Mouse (Mus musculus) limb, embryonic 14.5 days (tissue): ENCODE results near the gene Sept3. TPM values are rescaled to one million over a fixed set of nuclear protein-coding genes. Genes with fewer than 3 reads are reported as not detected.
A peak's percentile ranks its signal among the peaks of the same experiment; 100 is the strongest.

Experiments
- ATAC-seq: fragments of 200-750 bp; cut with Nextera tagmentation; 2 replicates; pipeline ENCODE4 v1.8.0; 2017; ENCODE audit warnings: low read depth, moderate number of reproducible peaks, moderate TSS enrichment; ENCODE audit not compliant: low FRiP score
- DNase-seq: peaks from one replicate; pipeline ENCODE4 v3.0.0-alpha.2; 2015; ENCODE audit warnings: low spot score
- H3K27ac ChIP-seq: fragments of 300-500 bp; sonication (generic); replicated peaks from 2 replicates; pipeline ENCODE4 v1.5.1; 2014; ENCODE audit warnings: low read depth, mild to moderate bottlenecking, low read length, moderate library complexity, mixed read lengths
- H3K27me3 ChIP-seq: fragments of 300-500 bp; sonication (generic); 2 replicates; pipeline ENCODE4 v1.6.1; 2014; ENCODE audit warnings: low read length, mixed read lengths; ENCODE audit not compliant: control insufficient read depth, insufficient read depth
- H3K36me3 ChIP-seq: fragments of 300-500 bp; sonication (generic); 2 replicates; pipeline ENCODE4 v1.6.1; 2014; ENCODE audit warnings: mild to moderate bottlenecking, low read length, moderate library complexity, mixed read lengths; ENCODE audit not compliant: control insufficient read depth, insufficient read depth
- H3K4me1 ChIP-seq: fragments of 300-500 bp; sonication (generic); 2 replicates; pipeline ENCODE4 v1.6.1; 2014; ENCODE audit warnings: antibody characterized with exemption, low read length, mixed read lengths; ENCODE audit not compliant: control insufficient read depth, insufficient read depth
- H3K4me2 ChIP-seq: fragments of 300-500 bp; sonication (generic); replicated peaks from 2 replicates; pipeline ENCODE4 v1.6.1; 2014; ENCODE audit warnings: low read depth, mild to moderate bottlenecking, low read length, moderate library complexity; ENCODE audit not compliant: severe bottlenecking
- H3K4me3 ChIP-seq: fragments of 300-500 bp; sonication (generic); replicated peaks from 2 replicates; pipeline ENCODE4 v1.5.1; 2014; ENCODE audit warnings: low read length
- H3K9ac ChIP-seq: fragments of 300-500 bp; sonication (generic); 2 replicates; pipeline ENCODE4 v1.6.1; 2014; ENCODE audit warnings: mild to moderate bottlenecking, low read depth, low read length, moderate library complexity; ENCODE audit not compliant: severe bottlenecking
- H3K9me3 ChIP-seq: fragments of 300-500 bp; sonication (generic); 2 replicates; pipeline ENCODE4 v1.6.1; 2016; ENCODE audit warnings: low read length; ENCODE audit not compliant: control insufficient read depth
- POLR2A ChIP-seq: fragments of 200-500 bp; IDR thresholded peaks from 2 replicates; pipeline ENCODE4 v1.8.0; 2012; ENCODE audit warnings: inconsistent platforms, mild to moderate bottlenecking, moderate library complexity, borderline replicate concordance; ENCODE audit not compliant: insufficient read depth, insufficient read length; ENCODE audit errors: extremely low read depth
- WGBS: fragments of 180-500 bp; shearing (Covaris S2); extraction: QIAGEN DNeasy Blood & Tissue Kit; methylation state at CpG from one replicate; pipeline ENCODE4 v1.1.7; 2014; 5-methylcytosine and 5-hydroxymethylcytosine counted together
- polyA plus RNA-seq, 2 experiments: library from polyadenylated mRNA; depleted of rRNA in 1 of 2; stranded (reverse) in 1 of 2; unstranded in 1 of 2; fragments of >200 nt; fragmentation: Nextera tagmentation in 1 of 2; extraction: Ambion mirVana in 1 of 2; gene quantifications; 2 replicates each; pipeline versions ENCODE4 v1.2.1 to v1.2.3; 2012 to 2014

Sept3 gene
- polyA plus RNA-seq, 2 experiments, result 12.0 to 23.7 TPM

DNA sequence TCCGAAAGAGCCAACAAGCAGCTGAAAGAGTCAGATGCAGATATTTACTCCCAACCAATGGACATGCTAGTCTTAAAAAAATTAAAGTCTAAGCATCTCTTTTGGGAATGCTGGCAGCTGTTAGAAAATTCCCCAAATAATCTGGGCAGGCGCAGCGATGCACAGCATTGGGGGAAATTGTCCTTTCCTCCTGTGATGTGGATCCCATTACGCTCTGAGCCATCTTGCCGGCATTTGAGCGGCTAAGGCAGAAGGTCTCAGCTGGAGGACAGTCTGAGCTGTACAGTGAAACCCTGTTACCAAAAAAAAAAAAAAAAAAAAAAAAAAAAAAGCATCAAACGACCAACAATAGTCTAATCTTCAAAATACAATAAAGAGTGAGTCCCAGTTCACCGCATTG is 47.5 kb downstream of the Sept3 start:
- no peak overlapping the region for H3K27ac ChIP-seq
- H3K36me3 ChIP-seq, result no peaks in the 10 kb centered on the region
- ATAC-seq (peak; percentile 55; the same call in 1 of the 2 replicates), DNase-seq (peak; percentile 36)
- H3K9ac ChIP-seq, result no peak overlapping the region
- 78% methylated on average over 8 of the region's 8 CpGs for WGBS
- no peaks in the 10 kb centered on the region for H3K9me3 ChIP-seq
- no peaks in the 10 kb centered on the region for H3K27me3 ChIP-seq
- no peak overlapping the region for H3K4me3 ChIP-seq
- H3K4me1 ChIP-seq, result 0 out of 2 replicates have a peak, but pooled peaks cover 3% of the 10 kb centered on the region
- no peak for TF ChIP-seq POLR2A
- H3K4me2 ChIP-seq, result no peak overlapping the region

DNA sequence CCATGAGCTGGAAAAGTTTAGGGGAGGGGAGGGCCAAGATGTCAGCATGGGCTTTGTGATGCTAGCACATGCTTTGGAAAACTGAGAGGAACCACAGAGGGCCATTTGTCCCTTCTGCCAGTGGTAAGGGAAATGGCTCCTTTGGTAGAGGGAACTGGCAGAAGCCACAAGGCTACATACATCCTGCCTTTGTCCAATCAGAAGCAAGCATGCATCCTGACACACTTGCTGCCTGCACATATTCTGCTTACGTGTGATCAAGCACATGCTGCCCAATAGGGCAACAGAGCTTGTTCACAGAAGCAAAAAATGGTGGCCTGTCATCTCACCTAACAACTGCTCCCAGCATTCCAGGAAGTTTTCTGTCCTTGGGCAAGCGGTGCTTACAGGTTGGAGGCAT is 50.7 kb downstream of the Sept3 start:
- Histone ChIP-seq H3K27ac (no peak overlapping the region), H3K9me3 (no peaks in the 10 kb centered on the region), H3K4me1 (0 out of 2 replicates have a peak, but pooled peaks cover 3% of the 10 kb centered on the region), H3K9ac (no peak overlapping the region), H3K36me3 (peaks cover 11% of the 10 kb centered on the region), H3K4me2 (no peak overlapping the region), H3K27me3 (no peaks in the 10 kb centered on the region), H3K4me3 (no peak overlapping the region)
- ATAC-seq (no peak), DNase-seq (no peak)
- WGBS, result 50% methylated on average over 2 of the region's 2 CpGs
- TF ChIP-seq POLR2A, result no peak

DNA sequence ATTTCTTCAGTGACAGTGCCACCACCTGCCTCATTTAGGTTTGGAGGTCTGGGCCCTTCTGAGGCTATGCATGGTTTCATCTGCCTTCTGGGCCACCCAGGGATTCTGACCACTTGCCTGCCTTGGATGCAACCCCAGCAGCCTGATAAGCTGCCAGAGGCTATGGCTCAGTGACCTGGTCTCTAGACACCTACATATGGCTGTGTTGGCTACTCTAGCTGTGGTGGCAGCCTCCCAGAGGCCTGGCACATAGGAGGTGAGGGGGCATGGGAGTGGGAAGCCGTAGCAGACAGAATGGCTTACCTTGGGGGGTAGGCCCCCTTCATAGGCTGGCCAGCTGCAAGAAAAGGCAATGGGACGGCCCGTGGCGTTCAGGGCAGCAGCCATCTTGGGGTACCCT is 60.5 kb downstream of the Sept3 start:
- TF ChIP-seq POLR2A, result no peak
- no peak overlapping the region for H3K4me3 ChIP-seq
- DNase-seq, result no peak
- H3K27ac ChIP-seq, result no peak overlapping the region
- peaks cover 46% of the 10 kb centered on the region for H3K36me3 ChIP-seq
- H3K4me1 ChIP-seq, result peaks cover 10% of the 10 kb centered on the region
- no peak for ATAC-seq
- H3K4me2 ChIP-seq, result no peak overlapping the region
- H3K9ac ChIP-seq, result no peak overlapping the region
- WGBS, result 97% methylated on average over 4 of the region's 4 CpGs
- no peaks in the 10 kb centered on the region for H3K9me3 ChIP-seq
- no peaks in the 10 kb centered on the region for H3K27me3 ChIP-seq

DNA sequence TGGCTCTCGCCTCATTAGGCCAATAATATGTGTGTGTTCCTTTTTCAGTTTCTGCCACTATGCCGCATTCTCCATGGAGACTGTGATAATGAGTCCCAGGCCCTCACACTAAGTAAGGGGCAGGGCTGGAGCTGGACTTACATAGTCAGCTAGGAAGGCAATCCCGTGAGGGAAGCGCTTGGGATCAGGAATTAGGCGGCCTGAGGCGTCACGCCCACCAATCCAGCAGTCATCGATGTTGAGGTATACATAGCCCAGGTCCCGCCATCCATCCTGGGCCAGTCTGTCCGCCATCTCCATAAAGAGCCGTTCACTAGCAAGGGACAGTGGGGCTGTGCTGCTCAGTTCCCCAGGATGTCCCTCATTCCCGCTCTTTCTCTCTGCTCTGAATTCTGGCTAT is 61.9 kb downstream of the Sept3 start:
- no peaks in the 10 kb centered on the region for H3K9me3 ChIP-seq
- ATAC-seq (no peak), DNase-seq (no peak)
- peaks cover 37% of the 10 kb centered on the region for H3K36me3 ChIP-seq
- H3K4me1 ChIP-seq, result peaks cover 19% of the 10 kb centered on the region
- 67% methylated on average over 12 of the region's 12 CpGs for WGBS
- H3K27me3 ChIP-seq, result no peaks in the 10 kb centered on the region
- H3K27ac ChIP-seq, result no peak overlapping the region
- H3K4me3 ChIP-seq, result no peak overlapping the region
- H3K9ac ChIP-seq, result no peak overlapping the region
- H3K4me2 ChIP-seq, result no peak overlapping the region
- no peak for TF ChIP-seq POLR2A

DNA sequence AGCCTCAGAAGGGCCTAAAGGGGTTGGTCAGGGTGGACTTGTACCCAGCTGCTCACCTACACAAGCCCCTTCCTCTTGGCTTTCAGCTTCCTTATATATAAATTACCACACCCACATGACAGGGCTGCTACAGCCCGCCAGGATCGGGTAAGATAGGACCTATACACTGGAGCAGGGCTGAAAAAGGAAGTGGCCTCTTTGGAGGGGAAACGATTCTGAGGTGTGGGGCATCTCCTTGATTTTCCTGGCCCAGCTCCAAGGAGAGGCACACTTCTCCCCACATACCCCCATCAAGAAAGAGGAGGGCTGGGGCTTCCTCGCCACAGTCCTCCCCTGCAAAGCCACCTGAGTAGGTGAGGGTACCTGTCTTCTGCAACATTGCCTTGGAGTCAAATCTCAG is 63.2 kb downstream of the Sept3 start:
- peaks cover 19% of the 10 kb centered on the region for H3K4me1 ChIP-seq
- no peaks in the 10 kb centered on the region for H3K27me3 ChIP-seq
- no peak for TF ChIP-seq POLR2A
- H3K9me3 ChIP-seq, result no peaks in the 10 kb centered on the region
- H3K4me3 ChIP-seq, result peak overlapping the region; percentile 52
- peaks cover 29% of the 10 kb centered on the region for H3K36me3 ChIP-seq
- peak overlapping the region; percentile 66 for H3K9ac ChIP-seq
- no peak overlapping the region for H3K27ac ChIP-seq
- WGBS, result 29% methylated on average over 4 of the region's 4 CpGs
- no peak for ATAC-seq
- H3K4me2 ChIP-seq, result peak overlapping the region; percentile 71
- no peak for DNase-seq
